26 mouse cellular contexts compared by ENCODE assay signal in the genomic region with DNA sequence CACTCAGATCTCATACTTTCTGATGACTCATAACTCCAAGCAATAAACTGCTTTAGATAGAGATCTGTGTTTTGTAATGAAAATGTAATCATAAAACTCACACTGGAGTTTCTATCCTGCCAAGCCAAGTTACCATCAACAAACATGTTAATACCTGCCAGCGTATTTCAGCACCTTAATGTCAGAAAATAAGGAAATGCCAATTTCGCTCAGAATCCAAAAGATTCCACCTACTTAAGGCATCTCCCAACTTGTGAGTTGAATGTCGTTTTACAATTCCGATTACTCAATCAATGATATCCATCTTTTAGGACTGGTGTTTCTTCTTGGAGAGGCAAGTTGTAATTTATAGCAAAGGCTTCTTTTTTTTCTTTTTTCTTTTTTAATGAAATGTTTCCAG.
"Had no signal": no experiment of that assay in that cellular context is flagged by ENCODE, and none has a peak within 500 bp of the region (broad histone marks: within the 10 kb centered on the region; RNA-seq: fewer than 3 reads in every experiment).

No protein-coding gene starts in this region.

- ATAC-seq: hindbrain, embryonic 16.5 days; inflammation-experienced regulatory T-cells, adult 6 months; intestine, embryonic 15.5 days; intestine, postnatal 0 days had no signal

- DNase-seq: gastrocnemius, adult 2 months; gastrocnemius, postnatal 10 days; gastrocnemius, postnatal 25 days; heart, adult 11 months; heart, adult 2 months; heart, postnatal 10 days; heart, postnatal 4 days; kidney, adult 18-20 months; kidney, adult 8-10 months; kidney, postnatal 10 days; kidney, postnatal 25 days; kidney, postnatal 4 days; liver; liver, embryonic 13.5 days had no signal

- H3K4me3 ChIP-seq: gastrocnemius, adult 2 months; heart, adult 2 months; hindbrain, embryonic 10.5 days; hindbrain, embryonic 12.5 days; intestine, embryonic 15.5 days; layer of hippocampus, adult 2 months; left cerebral cortex, adult 2 months; limb, embryonic 13.5 days; liver, embryonic 13.5 days had no signal

- H3K4me1 ChIP-seq: hindbrain, embryonic 10.5 days; hindbrain, embryonic 12.5 days; intestine, embryonic 15.5 days; liver, embryonic 13.5 days had no signal

- H3K27ac ChIP-seq: gastrocnemius, adult 2 months; heart, adult 2 months; hindbrain, embryonic 10.5 days; hindbrain, embryonic 12.5 days; hindbrain, embryonic 14.5 days; intestine, embryonic 15.5 days; layer of hippocampus, adult 2 months; left cerebral cortex, adult 2 months; limb, embryonic 13.5 days; liver, embryonic 13.5 days had no signal

- H3K4me2 ChIP-seq: heart, embryonic 11.5 days; hindbrain, embryonic 12.5 days; hindbrain, embryonic 14.5 days; intestine, embryonic 15.5 days; limb, embryonic 13.5 days; liver, embryonic 11.5 days; liver, embryonic 13.5 days had no signal

- H3K9ac ChIP-seq: hindbrain, embryonic 12.5 days; hindbrain, embryonic 14.5 days; intestine, embryonic 15.5 days; limb, embryonic 13.5 days; liver, embryonic 13.5 days had no signal

- H3K9me3 ChIP-seq: hindbrain, embryonic 10.5 days; hindbrain, embryonic 12.5 days; intestine, embryonic 15.5 days; limb, embryonic 13.5 days; liver, embryonic 13.5 days had no signal

- H3K27me3 ChIP-seq: hindbrain, embryonic 12.5 days; intestine, embryonic 15.5 days; limb, embryonic 13.5 days; liver, embryonic 13.5 days had no signal

- H3K36me3 ChIP-seq: hindbrain, embryonic 10.5 days; hindbrain, embryonic 12.5 days; intestine, embryonic 15.5 days; limb, embryonic 13.5 days; liver, embryonic 13.5 days had no signal
